Mouse (Mus musculus) neural tube, postnatal 0 days (tissue): ENCODE data around the gene Pskh1. TPM values are rescaled to one million over a fixed set of nuclear protein-coding genes. Genes with fewer than 3 reads are reported as not detected.

Experiments used
- microRNA-seq: library from miRNA; unstranded; fragments of <30 nt; microRNA quantifications from one replicate; pipeline ENCODE4, GENCODE M21; 2016
- polyA plus RNA-seq: library from polyadenylated mRNA; unstranded; fragments of >200 nt; fragmentation: Nextera tagmentation; extraction: Ambion mirVana; gene quantifications from 2 replicates; pipeline ENCODE4 v1.2.1, GENCODE M21; 2015

The Pskh1 gene
- 8.6 and 9.3 TPM in 2 replicates for polyA plus RNA-seq

DNA sequence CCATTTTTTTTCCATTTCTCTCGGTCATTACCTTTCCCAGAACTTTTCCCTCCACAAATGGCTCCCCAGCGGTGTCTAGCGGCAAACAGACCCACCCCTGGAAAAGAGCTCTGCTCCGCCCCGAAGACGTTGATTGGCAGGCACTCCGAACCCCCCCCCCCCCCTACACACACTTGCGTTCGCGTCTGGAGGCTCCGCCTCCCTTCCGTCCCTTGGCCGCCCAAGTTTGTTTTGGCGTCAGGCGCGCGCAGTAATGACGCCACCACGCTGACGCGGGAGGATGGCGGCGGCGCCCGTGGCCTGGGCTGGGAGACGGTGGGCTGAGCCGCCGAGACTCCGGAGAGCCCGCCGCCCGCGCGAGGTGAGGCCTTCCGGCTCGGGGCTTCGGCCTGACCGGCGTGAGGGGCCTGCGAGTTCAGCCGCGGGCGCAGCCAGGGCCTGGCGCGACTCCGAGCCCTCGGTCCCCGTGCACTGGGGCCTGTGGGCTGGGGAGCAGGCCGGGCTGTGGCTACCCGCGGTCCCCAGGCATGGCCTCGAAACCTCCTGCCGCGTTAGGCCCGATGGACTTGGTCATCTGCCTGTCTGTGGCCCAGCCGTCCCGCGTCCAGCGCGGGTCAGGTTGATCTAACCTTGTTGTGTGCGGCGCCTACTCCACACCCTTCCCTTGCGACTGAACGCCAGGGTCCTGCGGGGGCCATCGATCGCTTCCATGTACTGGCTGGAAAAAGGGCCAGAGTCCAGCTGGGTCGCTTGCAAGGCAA is at the start of gene Pskh1:
TSS of gene Pskh1 (plus strand) at position 262 of the 761 bp plus-strand sequence.

DNA sequence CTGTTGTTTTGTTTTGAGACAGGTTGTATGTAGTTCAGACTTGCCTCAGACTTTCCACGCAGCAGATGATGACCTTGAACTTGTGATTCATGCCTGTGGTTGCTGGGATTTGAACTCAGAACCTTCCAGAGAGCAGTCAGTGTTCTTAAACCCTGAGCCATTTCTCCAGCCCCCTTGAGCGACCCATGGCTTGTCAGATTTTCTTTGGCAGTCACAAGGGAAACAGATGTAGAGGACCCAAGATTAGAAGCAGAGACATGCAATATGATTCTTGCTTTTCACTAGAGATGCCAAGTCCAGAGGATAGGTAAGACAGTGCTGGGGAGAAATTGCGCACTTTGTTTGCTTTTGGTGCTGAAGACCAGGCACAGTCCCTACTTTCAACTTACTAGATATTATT is 47.1 kb upstream of the Pskh1 start, which contains the start of gene Cenpt:
TSS of gene Cenpt (minus strand) at position 101 of the 400 bp plus-strand sequence.

DNA sequence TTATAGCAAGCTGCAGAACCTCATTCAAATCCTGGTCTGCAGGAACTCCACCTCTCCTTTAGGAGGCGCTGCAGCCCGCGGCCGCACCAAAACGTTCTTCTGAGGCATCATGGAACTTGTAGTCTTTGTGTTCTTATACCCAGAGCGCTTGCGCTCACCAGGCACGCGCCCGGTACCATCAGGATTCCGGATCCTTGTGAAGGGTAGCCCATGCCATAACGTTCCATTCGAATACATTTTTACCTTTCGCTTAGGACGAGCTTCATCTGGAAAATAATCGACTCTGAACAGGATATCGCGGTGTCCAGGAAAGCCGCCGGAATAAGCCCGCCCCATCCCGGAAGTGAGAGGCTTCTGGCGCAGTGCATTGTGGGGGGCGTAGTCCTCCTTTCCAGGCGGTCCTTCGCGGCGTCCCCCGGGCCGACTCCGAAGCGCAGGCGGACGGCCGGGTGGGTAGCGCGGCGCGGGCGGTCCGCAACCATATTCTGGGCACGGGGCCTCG is 45.5 kb upstream of the Pskh1 start, which contains the start of gene Thap11:
TSS of gene Thap11 (plus strand) at position 418 of the 502 bp plus-strand sequence.

DNA sequence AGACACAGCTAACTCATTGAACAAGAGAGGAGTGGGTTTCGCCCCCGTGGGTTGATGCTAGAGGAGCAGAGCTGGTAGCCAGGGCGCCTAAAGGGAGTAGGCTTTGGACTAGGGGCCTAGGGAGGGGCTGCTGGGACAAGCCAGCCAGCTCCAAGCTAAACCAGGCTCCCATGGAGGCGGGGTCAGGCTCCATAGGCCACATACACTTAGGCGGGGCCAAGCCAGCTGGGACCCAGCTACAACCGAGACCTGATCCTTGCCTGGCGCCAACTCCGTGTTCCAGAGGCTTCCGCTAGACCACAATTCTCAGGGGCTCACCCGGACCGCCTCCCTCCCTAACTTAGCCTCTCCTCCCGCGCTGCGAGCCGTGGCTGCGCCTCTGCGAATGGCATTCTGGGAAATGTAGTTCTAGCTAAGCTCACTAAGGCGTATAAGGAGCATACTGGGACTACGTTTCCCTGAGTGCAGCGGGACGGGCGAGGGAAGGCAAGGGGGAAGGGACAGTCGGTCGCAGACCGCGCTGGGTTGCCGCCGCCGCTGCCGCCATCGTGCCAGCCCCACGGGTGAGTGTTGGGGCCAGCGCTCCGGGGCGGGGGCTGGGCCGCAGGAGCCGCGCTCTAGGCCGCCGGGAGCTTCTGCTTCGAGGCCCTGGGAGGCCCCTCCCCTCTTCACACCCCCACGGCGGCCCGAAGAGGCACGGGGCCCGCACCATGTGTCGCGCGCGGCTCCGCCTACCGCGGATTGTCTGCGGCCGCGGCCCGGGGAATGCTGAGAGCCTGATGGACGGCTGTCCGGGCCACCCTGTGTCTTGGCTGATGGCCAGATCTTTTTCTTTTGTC is 39.9 kb upstream of the Pskh1 start, which contains the start of gene Nutf2:
TSS of gene Nutf2 (plus strand) at position 438 of the 839 bp plus-strand sequence.

DNA sequence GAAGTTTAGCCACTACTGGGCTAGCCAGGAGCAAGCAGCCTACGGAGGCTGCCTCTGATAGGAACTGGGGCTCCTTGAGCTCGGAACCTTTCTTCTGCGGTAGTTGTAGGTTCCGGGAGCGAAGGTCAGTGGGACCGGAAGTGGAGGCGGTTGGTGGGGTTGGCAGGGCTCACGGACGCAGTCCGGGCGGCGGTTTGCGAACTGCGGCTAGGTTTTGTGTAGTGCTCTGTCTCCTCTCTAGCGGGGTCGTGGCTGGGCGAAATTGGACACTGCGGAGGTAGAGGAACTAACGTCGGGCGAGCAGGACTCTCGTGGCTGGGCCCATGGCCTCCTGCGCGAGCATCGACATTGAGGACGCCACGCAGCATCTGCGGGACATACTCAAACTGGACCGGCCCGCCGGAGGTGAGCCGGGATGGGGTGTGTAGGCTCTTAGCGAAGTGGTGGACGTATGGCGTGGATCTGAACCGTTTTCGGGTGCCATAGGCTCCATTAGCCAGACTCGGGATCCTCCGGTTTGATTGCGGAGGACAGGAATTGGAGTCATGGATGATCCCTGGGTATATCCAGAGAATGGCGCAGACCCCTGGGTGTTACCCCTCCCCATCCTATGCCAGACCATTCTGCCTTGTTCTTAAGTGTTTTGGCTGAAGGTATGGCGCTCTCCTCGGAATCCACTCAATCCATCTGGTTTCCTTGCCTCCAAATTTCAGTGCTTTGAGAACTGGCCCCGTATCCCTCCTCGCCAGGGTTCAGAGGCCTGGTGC is 19.3 kb upstream of the Pskh1 start, which contains the start of gene Edc4:
TSS of gene Edc4 (plus strand) at position 128 of the 767 bp plus-strand sequence.

DNA sequence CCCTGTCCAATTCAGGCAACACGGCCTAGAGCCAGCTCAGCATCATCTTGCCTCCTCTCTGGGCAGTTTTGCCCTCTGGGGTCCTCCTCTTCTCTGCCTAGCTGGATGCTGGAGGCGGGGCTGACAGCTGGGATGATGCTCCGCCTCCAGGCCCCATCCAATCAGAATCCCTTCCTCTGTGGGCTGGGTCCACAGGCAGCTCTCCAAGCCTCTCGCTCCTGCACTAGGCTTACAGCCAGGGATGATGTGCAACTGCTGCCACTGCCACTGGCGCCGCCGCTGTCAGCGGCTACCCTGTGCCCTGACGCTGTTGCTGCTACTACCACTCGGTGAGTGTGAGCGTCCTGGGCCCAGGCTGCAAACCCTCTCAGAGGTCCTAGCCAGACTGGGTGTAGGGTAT is 6.9 kb upstream of the Pskh1 start, which contains the start of gene Nrn1l:
TSS of gene Nrn1l (plus strand) at position 229 of the 400 bp plus-strand sequence.

DNA sequence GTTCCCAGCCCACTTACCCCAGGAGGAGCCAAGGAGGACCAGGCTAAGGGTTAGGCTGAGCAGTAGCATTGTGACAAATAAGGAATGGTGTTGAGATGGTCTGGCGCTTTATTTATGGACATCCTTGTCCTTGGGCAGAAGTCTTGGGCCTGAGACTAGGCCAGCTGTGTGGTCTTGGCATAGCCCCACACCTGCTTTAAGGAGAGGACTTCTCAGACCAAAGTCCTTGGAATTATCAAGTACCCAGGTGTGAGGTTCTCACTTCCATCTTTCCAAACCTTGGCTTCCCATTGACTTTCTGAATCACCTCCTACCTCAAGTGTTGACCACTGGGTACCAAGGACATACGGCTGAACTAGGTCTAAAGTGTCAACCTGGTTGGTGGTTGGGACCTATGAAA is 33.5 kb downstream of the Pskh1 start, which contains the start of gene Ctrl:
TSS of gene Ctrl (minus strand) at position 101 of the 400 bp plus-strand sequence.

DNA sequence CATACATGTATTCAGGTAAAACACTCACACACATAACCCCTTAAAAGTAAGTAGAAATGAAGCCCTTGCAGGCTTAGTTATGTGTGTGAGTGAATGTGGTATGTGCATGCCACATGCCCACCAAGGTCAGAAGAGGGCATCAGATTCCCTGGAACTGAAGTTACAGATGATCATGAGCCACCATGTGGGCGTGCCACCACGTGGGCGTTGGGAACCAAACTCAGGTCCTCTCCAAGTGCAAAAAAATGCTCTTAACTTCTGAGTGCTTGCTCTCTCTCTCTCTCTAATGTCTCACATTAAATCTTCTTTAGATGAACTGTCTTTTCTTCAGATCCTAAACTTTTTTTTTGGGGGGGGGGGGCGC is 38.0 kb downstream of the Pskh1 start, which contains the start of gene Psmb10:
TSS of gene Psmb10 (minus strand) at position 139 of the 364 bp plus-strand sequence.

DNA sequence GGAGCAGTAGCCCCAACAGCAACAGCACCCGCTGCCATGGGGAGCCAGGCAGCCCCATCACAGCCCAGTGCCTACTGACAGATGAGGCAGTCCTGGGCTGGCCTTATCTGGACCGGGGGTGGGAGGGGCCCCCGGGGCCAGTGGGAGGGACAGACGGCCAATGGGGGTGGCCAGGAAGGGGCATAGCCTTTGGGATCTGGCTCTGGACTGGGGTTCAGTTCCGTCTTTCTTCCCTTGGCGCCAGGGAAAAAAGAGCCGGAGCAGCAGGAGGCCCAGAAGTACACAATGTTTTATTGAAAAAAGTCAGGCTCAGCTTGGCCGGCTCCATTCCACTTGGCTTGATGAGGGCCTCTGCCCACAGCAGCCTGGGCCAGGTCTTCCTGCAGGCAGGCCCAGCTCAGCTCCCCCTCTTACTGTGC is 43.1 kb downstream of the Pskh1 start, which contains the start of gene Lcat:
TSS of gene Lcat (minus strand) at position 62 of the 419 bp plus-strand sequence.

DNA sequence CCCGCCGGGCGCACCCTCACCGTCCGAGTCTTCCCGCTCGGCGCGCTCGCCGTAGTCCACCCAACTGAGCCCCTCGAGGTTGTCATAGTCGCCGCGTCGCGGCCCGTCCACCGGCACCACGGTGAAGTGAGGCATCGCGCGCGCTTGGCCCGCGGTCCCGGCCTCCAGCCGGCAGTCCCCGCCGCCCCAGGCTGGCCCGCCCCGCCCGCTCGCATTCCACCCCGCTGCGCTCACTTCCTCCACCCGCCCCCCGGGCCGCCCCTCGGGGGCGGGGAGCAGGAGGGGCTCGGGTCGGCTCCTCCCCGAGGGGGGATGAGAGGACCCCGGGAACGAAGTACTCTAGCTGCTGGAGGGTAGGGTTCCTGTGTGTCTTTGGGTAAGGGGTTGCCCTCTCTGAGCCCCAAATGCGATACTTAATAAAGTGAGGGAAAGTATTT is 65.7 kb downstream of the Pskh1 start, which contains the start of gene Slc12a4:
TSS of gene Slc12a4 (minus strand) at position 193 of the 437 bp plus-strand sequence.

DNA sequence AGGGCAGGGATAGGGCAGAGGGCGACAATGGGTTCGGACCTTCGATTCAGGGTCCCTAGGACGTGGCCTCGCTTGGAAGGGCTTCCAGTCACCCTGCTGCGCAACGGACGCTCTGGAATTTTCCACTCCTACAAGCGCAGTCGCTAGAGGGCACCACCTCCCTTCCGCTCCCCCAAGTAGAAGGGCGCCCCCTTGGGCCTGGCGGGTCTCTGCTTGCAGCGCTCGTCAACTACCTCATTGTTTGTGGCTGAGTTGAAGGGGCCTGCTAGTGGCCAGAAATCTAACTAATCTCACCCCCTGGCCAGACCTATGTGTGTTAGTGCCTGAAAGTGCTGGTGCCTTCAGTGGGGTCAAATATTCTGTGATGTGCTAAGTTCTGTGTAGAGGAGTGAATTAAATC is 79.1 kb downstream of the Pskh1 start, which contains the start of gene Dpep3:
TSS of gene Dpep3 (minus strand) at position 105 of the 400 bp plus-strand sequence.

Small RNA genes lying within 50 kb of the gene (microRNA-seq; reads per million reads assigned to microRNA genes)
- not detected for gene Mir7074

Other genes with a start within 250 kb of the Pskh1 start
- 40.1 and 40.8 TPM in 2 replicates for gene Carmil2, start 214.2 kb upstream of the Pskh1 start, polyA plus RNA-seq
- 68.4 and 74.5 TPM in 2 replicates for gene Acd, start 199.3 kb upstream of the Pskh1 start, polyA plus RNA-seq
- gene Pard6a, start 199.3 kb upstream of the Pskh1 start, polyA plus RNA-seq = 74.7 and 80.3 TPM in 2 replicates
- 0.28 TPM in 1 of 2 replicates, not detected in the other for gene 4933405L10Rik, start 192.8 kb upstream of the Pskh1 start, polyA plus RNA-seq
- 18.7 and 20.6 TPM in 2 replicates for gene Enkd1, start 192.2 kb upstream of the Pskh1 start, polyA plus RNA-seq
- 43.2 and 48.6 TPM in 2 replicates for gene Gfod2, start 141.8 kb upstream of the Pskh1 start, polyA plus RNA-seq
- 6.8 and 7.9 TPM in 2 replicates for gene Ranbp10, start 73.1 kb upstream of the Pskh1 start, polyA plus RNA-seq
- 0.25 and 0.45 TPM in 2 replicates for gene Tsnaxip1, start 72.7 kb upstream of the Pskh1 start, polyA plus RNA-seq
- gene Cenpt, start 47.2 kb upstream of the Pskh1 start, polyA plus RNA-seq = 33.7 and 38.1 TPM in 2 replicates
- gene Thap11, start 45.3 kb upstream of the Pskh1 start, polyA plus RNA-seq = 46.5 and 47.5 TPM in 2 replicates
- gene Nutf2, start 39.9 kb upstream of the Pskh1 start, polyA plus RNA-seq = 124 and 138 TPM in 2 replicates
- gene Edc4, start 19.6 kb upstream of the Pskh1 start, polyA plus RNA-seq = 28.9 and 35.3 TPM in 2 replicates
- gene Nrn1l, start 6.9 kb upstream of the Pskh1 start, polyA plus RNA-seq = 2.4 and 5.5 TPM in 2 replicates
- 1.8 and 2.8 TPM in 2 replicates for gene Ctrl, start 33.4 kb downstream of the Pskh1 start, polyA plus RNA-seq
- gene Psmb10, start 38.0 kb downstream of the Pskh1 start, polyA plus RNA-seq = 127 and 138 TPM in 2 replicates
- gene Lcat, start 42.9 kb downstream of the Pskh1 start, polyA plus RNA-seq = 16.8 TPM in 2 replicates
- 15.6 and 15.7 TPM in 2 replicates for gene Slc12a4, start 65.7 kb downstream of the Pskh1 start, polyA plus RNA-seq
- not detected in 2 replicates for gene Dpep3, start 79.0 kb downstream of the Pskh1 start, polyA plus RNA-seq
- gene Dus2, start 90.9 kb downstream of the Pskh1 start, polyA plus RNA-seq = 25.2 and 25.4 TPM in 2 replicates
- 0.21 TPM in 1 of 2 replicates, not detected in the other for gene Dpep2nb, start 105.5 kb downstream of the Pskh1 start, polyA plus RNA-seq
- gene Ddx28, start 111.4 kb downstream of the Pskh1 start, polyA plus RNA-seq = 19.0 and 19.6 TPM in 2 replicates
- gene Nfatc3, start 158.4 kb downstream of the Pskh1 start, polyA plus RNA-seq = 2.7 and 2.9 TPM in 2 replicates
- 0.13 and 0.48 TPM in 2 replicates for gene Esrp2, start 236.5 kb downstream of the Pskh1 start, polyA plus RNA-seq
- 15.2 and 15.4 TPM in 2 replicates for gene Pla2g15, start 250.0 kb downstream of the Pskh1 start, polyA plus RNA-seq